Mouse (Mus musculus) stomach, postnatal 0 days (tissue): ENCODE results near the gene Lgals9. TPM values are rescaled to one million over a fixed set of nuclear protein-coding genes. Genes with fewer than 3 reads are reported as not detected.
A peak's percentile ranks its signal among the peaks of the same experiment; 100 is the strongest.
"Not testable (repeated sequence)": the region's sequence is repeated elsewhere in the genome, so short reads cannot be mapped to it uniquely, and the experiment has no call there.

Experiments
- ATAC-seq: fragments of 200-750 bp; cut with Nextera tagmentation; 2 replicates; pipeline ENCODE4 v1.8.0; 2017; ENCODE audit not compliant: low FRiP score, low TSS enrichment
- DNase-seq: peaks from one replicate; pipeline ENCODE4 v3.0.0-alpha.2; 2016; ENCODE audit warnings: low spot score
- H3K27ac ChIP-seq: fragments of 300-500 bp; sonication (generic); replicated peaks from 2 replicates; pipeline ENCODE4 v1.5.1; 2014; ENCODE audit warnings: mild to moderate bottlenecking, control low read depth
- H3K27me3 ChIP-seq: fragments of 300-500 bp; sonication (generic); 2 replicates; pipeline ENCODE4 v1.6.1; 2014; ENCODE audit warnings: low read length; ENCODE audit not compliant: control insufficient read depth, insufficient read depth
- H3K36me3 ChIP-seq: fragments of 300-500 bp; sonication (generic); 2 replicates; pipeline ENCODE4 v1.6.1; 2014; ENCODE audit warnings: low read length, mixed read lengths; ENCODE audit not compliant: control insufficient read depth, insufficient read depth
- H3K4me1 ChIP-seq: fragments of 300-500 bp; sonication (generic); replicated peaks from 2 replicates; pipeline ENCODE4 v1.6.1; 2014; ENCODE audit warnings: antibody characterized with exemption; ENCODE audit not compliant: control insufficient read depth, insufficient read depth
- H3K4me2 ChIP-seq: fragments of 300-500 bp; sonication (generic); replicated peaks from 2 replicates; pipeline ENCODE4 v1.6.1; 2014; ENCODE audit warnings: low read depth, mild to moderate bottlenecking, control low read depth, moderate library complexity
- H3K4me3 ChIP-seq: fragments of 300-500 bp; sonication (generic); 2 replicates; pipeline ENCODE4 v1.5.1; 2014; ENCODE audit warnings: low read depth, low read length, control low read depth
- H3K9ac ChIP-seq: fragments of 300-500 bp; sonication (generic); 2 replicates; pipeline ENCODE4 v1.6.1; 2014; ENCODE audit warnings: mild to moderate bottlenecking, low read length, control low read depth, mixed read lengths
- H3K9me3 ChIP-seq: fragments of 300-500 bp; sonication (generic); 2 replicates; pipeline ENCODE4 v1.6.1; 2016; ENCODE audit warnings: low read length; ENCODE audit not compliant: control insufficient read depth
- CTCF ChIP-seq: IDR thresholded peaks from 2 replicates; pipeline ENCODE4 v1.5.1; 2016; ENCODE audit warnings: antibody characterized with exemption, low read depth, mild to moderate bottlenecking, moderate library complexity
- EP300 ChIP-seq: optimal IDR thresholded peaks from 2 replicates; pipeline ENCODE3; 2016; ENCODE audit warnings: antibody characterized with exemption
- WGBS: fragments of 180-500 bp; shearing (Covaris S2); extraction: QIAGEN DNeasy Blood & Tissue Kit; methylation state at CpG from one replicate; pipeline ENCODE4 v1.1.7; 2014; 5-methylcytosine and 5-hydroxymethylcytosine counted together
- polyA plus RNA-seq: library from polyadenylated mRNA; unstranded; fragments of >200 nt; fragmentation: Nextera tagmentation; extraction: Ambion mirVana; gene quantifications from 2 replicates; pipeline ENCODE4 v1.2.1, GENCODE M21; 2015

Lgals9 gene
- polyA plus RNA-seq, 1 experiment from 2014 or later: 412 TPM

DNA sequence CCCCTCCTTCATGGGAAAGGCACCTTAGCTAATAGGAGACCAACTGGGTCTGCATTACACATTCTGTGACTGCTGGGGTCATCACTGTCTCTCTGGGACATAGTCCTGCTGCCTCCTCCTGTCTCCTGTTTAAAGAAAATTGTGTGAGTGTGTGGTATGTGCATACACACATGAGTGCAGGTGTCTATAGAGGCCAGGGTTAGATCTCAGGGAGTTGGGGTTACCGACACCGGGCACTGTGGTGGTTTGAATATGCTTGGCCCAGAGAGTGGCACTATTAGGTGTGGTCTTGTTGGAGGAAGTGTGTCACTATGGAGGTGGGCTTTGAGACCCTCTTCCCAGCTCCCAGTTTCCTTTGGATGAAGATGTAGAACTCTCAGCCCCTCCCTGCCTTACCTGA, 27.8 kb upstream of the Lgals9 start:
- TF ChIP-seq CTCF: no peak
- no peak for TF ChIP-seq EP300
- Histone ChIP-seq H3K4me1 (no peaks in the 10 kb centered on the region; the same call in 1 of the 2 replicates), H3K9ac (no peak overlapping the region), H3K4me3 (no peak overlapping the region), H3K4me2 (no peak overlapping the region), H3K36me3 (peaks cover 2% of the 10 kb centered on the region; the same call in 1 of the 2 replicates), H3K27me3 (no peaks in the 10 kb centered on the region), H3K9me3 (no peaks in the 10 kb centered on the region), H3K27ac (no peak overlapping the region)
- WGBS: 100% methylated on average over 2 of the region's 2 CpGs
- no peak for ATAC-seq
- no peak for DNase-seq

DNA sequence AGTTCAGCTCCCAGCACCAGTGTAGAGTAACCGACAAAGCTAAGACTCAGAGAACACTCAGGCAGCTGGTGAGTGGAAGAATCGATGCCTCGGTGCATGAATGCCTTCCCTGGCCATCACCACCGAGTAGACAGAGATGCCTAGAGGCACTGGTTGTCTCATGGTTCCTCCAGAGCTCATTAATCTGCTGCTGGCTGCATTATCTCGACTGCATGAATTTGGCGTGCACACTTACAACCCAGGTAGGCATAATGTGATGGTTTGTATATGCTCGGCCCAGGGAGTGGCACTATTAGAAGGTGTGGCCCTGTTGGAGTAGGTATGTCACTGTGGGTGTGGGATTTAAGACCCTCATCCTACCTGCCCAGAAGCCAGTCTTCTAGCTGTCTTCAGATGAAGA, 24.1 kb upstream of the Lgals9 start:
- no peak overlapping the region for H3K4me2 ChIP-seq
- DNase-seq (no peak), ATAC-seq (no peak)
- H3K27ac ChIP-seq: no peak overlapping the region
- H3K27me3 ChIP-seq: no peaks in the 10 kb centered on the region
- 85% methylated on average over 7 of the region's 7 CpGs for WGBS
- TF ChIP-seq CTCF (no peak), EP300 (no peak)
- no peaks in the 10 kb centered on the region for H3K36me3 ChIP-seq
- no peaks in the 10 kb centered on the region for H3K4me1 ChIP-seq
- no peaks in the 10 kb centered on the region for H3K9me3 ChIP-seq
- H3K4me3 ChIP-seq: no peak overlapping the region
- H3K9ac ChIP-seq: no peak overlapping the region

DNA sequence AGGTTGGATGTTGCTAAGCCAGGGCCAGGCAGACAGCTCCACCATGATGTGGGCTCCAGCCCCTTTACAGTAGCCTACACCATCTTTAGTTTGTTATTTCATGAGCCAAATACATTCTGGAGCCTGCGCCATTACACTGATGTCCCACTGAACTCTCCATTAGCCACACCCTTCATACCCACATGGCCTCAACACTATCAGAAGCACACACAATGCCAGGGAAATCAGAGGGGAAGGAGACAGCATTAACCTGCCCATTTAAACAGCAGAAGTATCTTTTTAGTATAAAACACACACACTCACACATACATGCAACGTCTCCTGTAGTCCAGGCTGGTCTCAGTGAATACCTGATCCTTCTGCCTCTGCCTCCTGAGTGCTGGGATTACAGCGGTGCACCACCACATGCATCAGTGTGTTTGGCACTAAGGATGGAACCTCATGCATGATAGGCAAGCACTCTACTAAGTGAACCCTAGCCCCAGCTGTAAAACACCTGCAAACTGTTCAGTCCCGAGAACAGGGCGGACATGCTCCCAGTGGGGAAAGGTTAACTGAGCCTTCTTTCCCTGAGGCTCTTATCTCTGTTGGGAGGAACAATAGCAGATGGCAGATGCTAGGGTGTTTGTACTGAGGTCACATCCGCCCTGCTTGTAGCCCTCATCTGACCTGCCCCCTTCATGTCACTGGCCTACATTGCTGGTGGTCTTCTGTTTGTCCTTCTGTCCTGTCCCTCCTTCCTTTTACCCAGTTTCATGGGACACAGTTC, 23.4 kb upstream of the Lgals9 start:
- 72% methylated on average over 6 of the region's 6 CpGs for WGBS
- H3K4me1 ChIP-seq: peaks cover 3% of the 10 kb centered on the region; the same call in 1 of the 2 replicates

DNA sequence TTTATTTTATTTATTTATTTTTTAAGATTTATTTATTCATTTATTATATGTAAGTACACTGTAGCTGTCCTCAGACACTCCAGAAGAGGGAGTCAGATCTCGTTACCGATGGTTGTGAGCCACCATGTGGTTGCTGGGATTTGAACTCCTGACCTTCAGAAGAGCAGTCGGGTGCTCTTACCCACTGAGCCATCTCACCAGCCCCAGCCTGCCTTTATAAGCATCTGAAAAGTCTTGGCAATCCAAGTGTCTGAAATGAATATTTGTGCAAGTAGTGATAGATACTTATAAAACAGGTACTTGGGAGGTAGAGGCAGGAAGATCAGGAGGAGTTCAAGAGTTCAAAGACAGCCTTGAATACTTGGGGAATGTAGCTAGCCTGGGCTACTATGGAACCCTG, 22.6 kb upstream of the Lgals9 start:
- not testable (repeated sequence) for H3K4me2 ChIP-seq, H3K4me1 ChIP-seq, H3K9me3 ChIP-seq, H3K9ac ChIP-seq, H3K36me3 ChIP-seq, DNase-seq, H3K27me3 ChIP-seq, H3K4me3 ChIP-seq, H3K27ac ChIP-seq, ATAC-seq
- 81% methylated on average over 3 of the region's 3 CpGs for WGBS

More for the DNA sequence above, 23.4 kb upstream of the Lgals9 start:
- ATAC-seq (no peak), DNase-seq (peak; percentile 11)
- Histone ChIP-seq H3K9me3 (no peaks in the 10 kb centered on the region), H3K9ac (no peak overlapping the region), H3K4me2 (no peak overlapping the region), H3K36me3 (no peaks in the 10 kb centered on the region), H3K27ac (no peak overlapping the region), H3K4me3 (no peak overlapping the region), H3K27me3 (no peaks in the 10 kb centered on the region)
- no peak for TF ChIP-seq CTCF
- TF ChIP-seq EP300: no peak

DNA sequence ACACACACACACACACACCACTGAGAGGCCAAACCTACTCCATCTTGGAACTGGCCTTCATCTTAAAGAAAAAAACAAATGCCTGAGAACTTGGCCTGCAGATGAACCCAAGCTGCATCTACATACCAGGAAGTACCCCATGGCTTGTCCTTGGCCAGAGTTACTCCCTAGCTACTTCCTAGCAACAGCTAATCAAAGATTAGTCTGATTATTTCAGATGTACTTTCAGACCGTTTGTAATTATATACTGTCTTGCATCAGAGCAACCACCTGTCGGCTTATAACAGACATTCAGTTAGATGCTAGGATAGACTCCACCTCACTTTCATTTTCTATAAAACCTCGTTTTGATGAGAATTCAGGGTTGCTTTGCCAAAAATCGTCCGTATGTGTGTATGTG, 21.7 kb upstream of the Lgals9 start:
- DNase-seq (peak; percentile 10), ATAC-seq (peak; percentile 35)
- Histone ChIP-seq H3K27ac (no peak overlapping the region), H3K9me3 (no peaks in the 10 kb centered on the region), H3K36me3 (no peaks in the 10 kb centered on the region), H3K4me3 (no peak overlapping the region), H3K4me2 (no peak overlapping the region), H3K9ac (no peak overlapping the region), H3K27me3 (no peaks in the 10 kb centered on the region), H3K4me1 (peaks cover 3% of the 10 kb centered on the region; the same call in 1 of the 2 replicates)
- WGBS: 45% methylated on average over 5 of the region's 5 CpGs
- TF ChIP-seq EP300: no peak
- no peak for TF ChIP-seq CTCF

DNA sequence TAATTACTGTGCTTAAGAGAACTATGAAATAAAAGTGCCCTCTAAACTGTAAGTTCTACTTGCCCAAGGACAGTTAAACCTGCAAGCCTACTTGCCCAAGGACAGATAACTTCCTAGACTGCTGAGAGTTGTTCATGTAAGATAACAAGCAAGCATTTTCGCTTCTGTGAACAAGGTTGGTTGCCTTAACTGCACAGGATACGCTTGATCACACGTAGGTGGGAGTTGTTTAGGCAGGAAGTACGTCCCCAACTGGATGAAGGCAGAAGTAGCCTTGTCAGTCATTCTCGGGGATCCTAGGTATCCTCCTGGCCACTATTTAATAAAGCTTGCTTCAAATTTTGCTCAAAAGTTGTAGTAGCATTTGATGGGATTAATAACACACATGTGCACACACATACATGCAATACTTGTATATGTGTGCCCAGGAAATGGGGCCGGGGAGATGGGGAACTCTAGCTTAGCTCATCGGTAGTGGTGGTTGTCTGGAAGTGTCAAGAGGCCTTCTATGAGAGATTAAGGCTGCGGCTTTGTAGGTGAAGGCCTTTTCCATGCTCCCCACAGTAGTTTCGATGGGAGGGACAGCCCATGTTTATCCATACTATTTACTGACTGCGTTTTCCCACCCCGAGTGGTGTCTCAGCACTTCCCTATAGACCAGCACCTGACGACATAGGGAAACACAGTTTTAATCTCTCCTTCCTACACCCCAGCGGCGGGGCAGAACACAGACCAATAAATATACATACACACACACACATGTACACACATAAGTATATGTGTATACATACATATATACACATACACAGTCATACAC, 21.0 kb upstream of the Lgals9 start:
- no peak overlapping the region for H3K4me2 ChIP-seq
- peak; percentile 75 for ATAC-seq
- H3K9ac ChIP-seq: no peak overlapping the region
- 70% methylated on average over 14 of the region's 14 CpGs for WGBS
- H3K4me3 ChIP-seq: no peak overlapping the region
- no peaks in the 10 kb centered on the region for H3K27me3 ChIP-seq
- peak; percentile 41 for DNase-seq
- no peaks in the 10 kb centered on the region for H3K36me3 ChIP-seq
- peaks cover 3% of the 10 kb centered on the region; the same call in 1 of the 2 replicates for H3K4me1 ChIP-seq
- peak overlapping the region; percentile 49 for H3K27ac ChIP-seq
- TF ChIP-seq CTCF (no peak), EP300 (no peak)
- H3K9me3 ChIP-seq: no peaks in the 10 kb centered on the region
